Mouse (Mus musculus) layer of hippocampus, adult 2 months (tissue): ENCODE measurements around the gene Msi2. TPM values are rescaled to one million over a fixed set of nuclear protein-coding genes. Genes with fewer than 3 reads are reported as not detected.

Experiments
- DNase-seq, 2 experiments: peaks; one replicate each; pipeline ENCODE4 v3.0.0; 2022; ENCODE audit warnings: low spot score in 2 of 2
- H3K27ac ChIP-seq: fragments of 200-600 bp; 2 replicates; pipeline ENCODE4 v1.8.1; 2022
- H3K4me3 ChIP-seq: fragments of 200-600 bp; 2 replicates; pipeline ENCODE4 v1.8.1; 2022; ENCODE audit warnings: mild to moderate bottlenecking
- CTCF ChIP-seq: fragments of 200-600 bp; conservative IDR thresholded peaks from 2 replicates; pipeline ENCODE4 v1.8.1; 2022; ENCODE audit warnings: antibody characterized with exemption, mild to moderate bottlenecking, moderate library complexity
- total RNA-seq, 2 experiments: library from RNA; stranded (reverse); gene quantifications; 2 replicates each; pipeline ENCODE4 v1.2.3; 2021

Gene Msi2
- total RNA-seq, 2 experiments from 2014 or later: 103 to 114 TPM

- TF ChIP-seq CTCF: no peak
- DNase-seq: no peak
- H3K27ac ChIP-seq: peak overlapping the region; percentile 46; the same call in 1 of the 2 replicates
- H3K4me3 ChIP-seq: no peak overlapping the region
Measured at GRCm38 (mm10) chr11:88528522-88529101, 189.7 kb downstream of the Msi2 start.

- Histone ChIP-seq H3K27ac (no peak overlapping the region), H3K4me3 (no peak overlapping the region)
- TF ChIP-seq CTCF: no peak
- no peak for DNase-seq
Measured at GRCm38 (mm10) chr11:88526711-88527110, 191.6 kb downstream of the Msi2 start.

GRCm38 (mm10) chr11:88524790-88525575, 193.3 kb downstream of the Msi2 start:
- TF ChIP-seq CTCF: no peak
- no peak overlapping the region for H3K4me3 ChIP-seq
- DNase-seq: no peak
- H3K27ac ChIP-seq: peak overlapping the region; percentile 60; the same call in 1 of the 2 replicates

GRCm38 (mm10) chr11:88524437-88524789, 193.9 kb downstream of the Msi2 start:
- Histone ChIP-seq H3K4me3 (no peak overlapping the region), H3K27ac (peak overlapping the region; percentile 60; the same call in 1 of the 2 replicates)
- DNase-seq: no peak
- no peak for TF ChIP-seq CTCF

GRCm38 (mm10) chr11:88523921-88524320, 194.4 kb downstream of the Msi2 start:
- TF ChIP-seq CTCF: no peak
- no peak for DNase-seq
- H3K4me3 ChIP-seq: no peak overlapping the region
- H3K27ac ChIP-seq: peak overlapping the region; percentile 49; the same call in 1 of the 2 replicates

- Histone ChIP-seq H3K4me3 (no peak overlapping the region), H3K27ac (peak overlapping the region; percentile 49; the same call in 1 of the 2 replicates)
- no peak for TF ChIP-seq CTCF
- no peak for DNase-seq
Measured at GRCm38 (mm10) chr11:88523511-88523910, 194.8 kb downstream of the Msi2 start.

- no peak for TF ChIP-seq CTCF
- Histone ChIP-seq H3K4me3 (no peak overlapping the region), H3K27ac (no peak overlapping the region)
- DNase-seq: no peak
Measured at GRCm38 (mm10) chr11:88522114-88522513, 196.2 kb downstream of the Msi2 start.

- no peak overlapping the region for H3K27ac ChIP-seq
- no peak overlapping the region for H3K4me3 ChIP-seq
- DNase-seq: no peak
- TF ChIP-seq CTCF: no peak
Measured at GRCm38 (mm10) chr11:88520951-88521730, 197.2 kb downstream of the Msi2 start.

GRCm38 (mm10) chr11:88518361-88518760, 200.0 kb downstream of the Msi2 start:
- TF ChIP-seq CTCF: no peak
- Histone ChIP-seq H3K4me3 (no peak overlapping the region), H3K27ac (no peak overlapping the region)
- DNase-seq: no peak

GRCm38 (mm10) chr11:88516596-88517485, 201.5 kb downstream of the Msi2 start:
- DNase-seq: no peak
- H3K4me3 ChIP-seq: no peak overlapping the region
- H3K27ac ChIP-seq: peak overlapping the region; percentile 57
- no peak for TF ChIP-seq CTCF

GRCm38 (mm10) chr11:88515736-88516583, 202.4 kb downstream of the Msi2 start:
- H3K27ac ChIP-seq: peak overlapping the region; percentile 57
- DNase-seq: no peak
- no peak; the same call in 1 of the 2 replicates for TF ChIP-seq CTCF

More at GRCm38 (mm10) chr11:88515736-88516583, 202.4 kb downstream of the Msi2 start:
- H3K4me3 ChIP-seq: no peak overlapping the region
